Mouse (Mus musculus): ENCODE measurements around the gene Caprin2. TPM values are rescaled to one million over a fixed set of nuclear protein-coding genes. Genes with fewer than 3 reads are reported as not detected.

Caprin2 gene
- polyA plus RNA-seq, 1 experiment, result 0.63 TPM

- Histone ChIP-seq H3K27me3 (replicated peaks) (no peaks in the 10 kb centered on the region), H3K4me1 (no peaks in the 10 kb centered on the region), H3K9me3 (no peaks in the 10 kb centered on the region), H3K36me3 (replicated peaks; ENCODE audit: low read length) (peaks cover 2% of the 10 kb centered on the region), H3K4me3 (replicated peaks) (no peak overlapping the region)
- TF ChIP-seq FLI1 (IDR thresholded peaks at IDR 0.05; ENCODE audit: low read length) (no peak), GATA1 (IDR thresholded peaks at IDR 0.05; ENCODE audit: borderline replicate concordance, low read length) (no peak)
These were observed 50.4 kb downstream of the Caprin2 start for GRCm38 (mm10) chr6:148845629-148846028.

DNA sequence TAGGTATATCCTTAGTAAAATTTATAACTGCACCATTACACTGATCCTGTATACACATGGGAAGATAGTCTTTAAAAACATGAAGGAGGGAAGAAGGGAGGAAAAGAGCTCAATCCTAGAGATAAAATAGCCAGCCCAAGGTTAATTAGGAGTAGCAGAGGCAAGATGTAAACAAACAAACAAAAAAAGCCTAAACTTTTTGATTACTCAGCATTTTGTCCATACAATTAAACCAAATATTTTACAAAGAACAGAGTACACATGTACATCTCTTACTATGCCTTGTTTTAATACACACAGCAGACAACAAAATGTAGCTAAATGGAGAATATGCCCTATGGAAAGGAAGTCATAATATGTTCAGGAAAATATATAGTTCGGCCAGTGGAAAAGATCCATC lies 54.3 kb downstream of the Caprin2 start:
- H3K4me1 ChIP-seq, result peaks cover 4% of the 10 kb centered on the region; the same call in 1 of the 2 replicates
- no peaks in the 10 kb centered on the region for H3K36me3 ChIP-seq (replicated peaks; ENCODE audit: low read length)
- H3K4me3 ChIP-seq (replicated peaks), result no peak overlapping the region
- TF ChIP-seq GATA1 (IDR thresholded peaks at IDR 0.05; ENCODE audit: borderline replicate concordance, low read length) (no peak), FLI1 (IDR thresholded peaks at IDR 0.05; ENCODE audit: low read length) (no peak)
- H3K27me3 ChIP-seq (replicated peaks), result no peaks in the 10 kb centered on the region
- H3K9me3 ChIP-seq, result no peaks in the 10 kb centered on the region

GRCm38 (mm10) chr6:148838460-148838859 lies 57.6 kb downstream of the Caprin2 start:
- TF ChIP-seq GATA1 (IDR thresholded peaks at IDR 0.05; ENCODE audit: borderline replicate concordance, low read length), result no peak
- no peak for TF ChIP-seq FLI1 (IDR thresholded peaks at IDR 0.05; ENCODE audit: low read length)

DNA sequence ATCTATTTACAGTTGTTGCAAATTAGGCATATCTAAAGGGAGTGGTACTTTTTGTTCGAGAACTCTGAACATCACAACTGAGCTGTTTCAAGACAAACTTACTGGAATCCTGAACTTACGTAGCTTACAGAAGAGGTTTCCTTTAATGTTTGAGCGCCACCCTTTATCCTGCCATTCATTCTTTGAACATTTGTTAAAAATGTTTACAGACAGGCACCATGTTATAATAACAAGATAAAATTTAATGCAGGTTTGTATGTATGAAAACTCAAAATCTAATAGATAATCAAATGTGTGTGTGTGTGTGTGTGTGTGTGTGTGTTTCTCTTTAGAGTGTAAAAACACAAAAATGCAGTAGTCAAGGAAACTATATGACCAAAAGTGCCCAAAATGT lies 64.3 kb downstream of the Caprin2 start:
- Histone ChIP-seq H3K4me3 (replicated peaks) (peak overlapping the region; percentile 98), H3K4me1 (peaks cover 25% of the 10 kb centered on the region), H3K27me3 (replicated peaks) (no peaks in the 10 kb centered on the region), H3K36me3 (replicated peaks; ENCODE audit: low read length) (peaks cover 22% of the 10 kb centered on the region), H3K9me3 (peaks cover 4% of the 10 kb centered on the region; the same call in 1 of the 2 replicates)
- no peak for TF ChIP-seq FLI1 (IDR thresholded peaks at IDR 0.05; ENCODE audit: low read length)
- no peak for TF ChIP-seq GATA1 (IDR thresholded peaks at IDR 0.05; ENCODE audit: borderline replicate concordance, low read length)

More at GRCm38 (mm10) chr6:148838460-148838859, 57.6 kb downstream of the Caprin2 start:
- H3K27me3 ChIP-seq (replicated peaks), result no peaks in the 10 kb centered on the region
- peaks cover 12% of the 10 kb centered on the region for H3K36me3 ChIP-seq (replicated peaks; ENCODE audit: low read length)
- H3K9me3 ChIP-seq, result peaks cover 4% of the 10 kb centered on the region; the same call in 1 of the 2 replicates
- peaks cover 4% of the 10 kb centered on the region; the same call in 1 of the 2 replicates for H3K4me1 ChIP-seq
- H3K4me3 ChIP-seq (replicated peaks), result no peak overlapping the region

- H3K36me3 ChIP-seq (replicated peaks; ENCODE audit: low read length), result peaks cover 22% of the 10 kb centered on the region
- peaks cover 30% of the 10 kb centered on the region for H3K4me1 ChIP-seq
- H3K27me3 ChIP-seq (replicated peaks), result no peaks in the 10 kb centered on the region
- TF ChIP-seq FLI1 (IDR thresholded peaks at IDR 0.05; ENCODE audit: low read length), result 0 out of 2 replicates have a peak, but pooled peaks have one; percentile 13
- no peak for TF ChIP-seq GATA1 (IDR thresholded peaks at IDR 0.05; ENCODE audit: borderline replicate concordance, low read length)
- peaks cover 4% of the 10 kb centered on the region; the same call in 1 of the 2 replicates for H3K9me3 ChIP-seq
- peak within 1 kb of the TSS; percentile 98 for H3K4me3 ChIP-seq (replicated peaks)
These were observed 65.0 kb downstream of the Caprin2 start, which contains the start of gene Ipo8 for GRCm38 (mm10) chr6:148830748-148831727. TSS of gene Ipo8 (minus strand) at chr6:148831467.

DNA sequence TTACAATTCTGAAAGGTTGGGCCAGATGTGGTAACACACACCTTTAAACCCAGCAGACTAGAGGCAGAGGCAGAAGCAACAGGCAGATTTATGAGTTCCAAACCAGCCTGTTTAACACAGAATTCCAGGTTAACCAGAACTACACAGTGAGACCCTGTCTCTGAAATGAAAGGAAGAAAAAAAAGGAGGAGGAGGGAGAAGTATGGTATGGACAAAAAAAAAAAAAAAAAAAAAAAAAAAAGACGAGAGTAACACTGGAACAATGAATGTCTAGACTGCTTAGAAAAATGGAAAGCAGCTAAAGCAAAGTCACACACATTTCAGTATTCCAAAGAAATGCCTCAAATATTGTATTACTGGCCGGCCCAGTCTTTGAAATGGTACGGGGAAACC lies 65.7 kb downstream of the Caprin2 start:
- H3K4me3 ChIP-seq (replicated peaks), result peak overlapping the region; percentile 98
- H3K27me3 ChIP-seq (replicated peaks), result no peaks in the 10 kb centered on the region
- H3K4me1 ChIP-seq, result peaks cover 37% of the 10 kb centered on the region
- peaks cover 4% of the 10 kb centered on the region; the same call in 1 of the 2 replicates for H3K9me3 ChIP-seq
- no peak for TF ChIP-seq FLI1 (IDR thresholded peaks at IDR 0.05; ENCODE audit: low read length)
- TF ChIP-seq GATA1 (IDR thresholded peaks at IDR 0.05; ENCODE audit: borderline replicate concordance, low read length), result no peak
- peaks cover 20% of the 10 kb centered on the region for H3K36me3 ChIP-seq (replicated peaks; ENCODE audit: low read length)

DNA sequence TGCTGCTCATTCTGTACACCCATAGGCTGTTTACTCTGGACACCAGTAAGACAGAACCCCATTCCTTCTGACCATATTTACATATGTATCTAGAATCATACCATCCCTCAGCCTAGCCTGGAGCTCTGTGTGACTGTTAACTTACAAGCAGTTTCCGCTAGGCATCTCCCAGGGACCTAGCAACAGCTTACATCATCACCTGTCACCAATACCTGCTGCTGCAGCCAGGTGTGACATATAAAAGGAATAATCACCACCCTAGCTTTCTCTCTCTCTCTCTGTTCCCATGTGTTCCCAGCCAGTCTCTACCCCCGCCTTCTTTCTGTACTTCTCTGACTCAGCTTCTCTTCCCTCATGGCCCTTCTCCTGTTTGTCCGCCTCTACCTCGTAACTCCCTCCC lies 69.9 kb downstream of the Caprin2 start:
- no peak for TF ChIP-seq GATA1 (IDR thresholded peaks at IDR 0.05; ENCODE audit: borderline replicate concordance, low read length)
- TF ChIP-seq FLI1 (IDR thresholded peaks at IDR 0.05; ENCODE audit: low read length), result no peak
- no peaks in the 10 kb centered on the region for H3K27me3 ChIP-seq (replicated peaks)
- no peaks in the 10 kb centered on the region for H3K9me3 ChIP-seq
- H3K4me1 ChIP-seq, result peaks cover 30% of the 10 kb centered on the region
- no peak overlapping the region for H3K4me3 ChIP-seq (replicated peaks)
- peaks cover 30% of the 10 kb centered on the region for H3K36me3 ChIP-seq (replicated peaks; ENCODE audit: low read length)

DNA sequence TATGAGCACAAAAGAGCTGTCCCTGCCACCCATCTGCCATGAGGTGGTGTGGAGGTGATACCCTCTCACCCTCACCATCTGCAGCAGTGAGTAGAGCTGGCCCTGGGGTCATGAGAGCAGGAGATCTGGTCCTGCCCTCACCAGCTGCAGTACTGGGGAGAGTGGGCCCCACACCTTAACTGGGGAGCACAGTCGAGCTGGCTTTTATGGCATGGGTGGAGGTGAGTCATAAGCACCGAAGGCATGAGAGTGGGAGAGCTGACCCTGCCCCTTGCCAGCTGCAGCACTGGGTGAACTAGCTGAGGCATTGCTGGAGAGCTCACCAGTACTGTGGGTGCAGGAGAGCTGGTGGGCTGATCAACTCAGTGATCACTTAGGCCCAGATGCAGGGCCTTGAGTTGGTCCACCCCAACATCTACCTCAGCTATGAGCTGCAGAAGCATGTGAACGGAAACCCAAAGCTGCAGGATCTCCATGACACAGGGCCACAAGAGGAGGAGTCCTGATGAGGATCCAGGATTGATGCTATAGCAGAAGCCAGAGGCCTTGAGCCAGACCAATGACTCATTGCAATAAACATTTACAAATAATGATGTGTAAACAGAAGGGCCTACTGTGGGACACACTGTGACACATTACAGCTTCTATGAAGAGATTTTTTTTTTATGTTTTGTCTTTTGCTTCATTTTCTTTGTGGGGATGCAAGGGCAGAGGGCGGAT lies 77.3 kb downstream of the Caprin2 start:
- peak overlapping the region; percentile 15 for H3K4me3 ChIP-seq (replicated peaks)
- H3K9me3 ChIP-seq, result no peaks in the 10 kb centered on the region
- 0 out of 2 replicates have a peak, but pooled peaks cover 4% of the 10 kb centered on the region for H3K4me1 ChIP-seq
- peaks cover 93% of the 10 kb centered on the region for H3K36me3 ChIP-seq (replicated peaks; ENCODE audit: low read length)
- TF ChIP-seq FLI1 (IDR thresholded peaks at IDR 0.05; ENCODE audit: low read length) (no peak), GATA1 (IDR thresholded peaks at IDR 0.05; ENCODE audit: borderline replicate concordance, low read length) (no peak)
- no peaks in the 10 kb centered on the region for H3K27me3 ChIP-seq (replicated peaks)

- no peaks in the 10 kb centered on the region for H3K9me3 ChIP-seq
- H3K4me3 ChIP-seq (replicated peaks), result no peak overlapping the region
- H3K27me3 ChIP-seq (replicated peaks), result no peaks in the 10 kb centered on the region
- H3K36me3 ChIP-seq (replicated peaks; ENCODE audit: low read length), result peaks cover 94% of the 10 kb centered on the region
- no peak for TF ChIP-seq GATA1 (IDR thresholded peaks at IDR 0.05; ENCODE audit: borderline replicate concordance, low read length)
- no peak for TF ChIP-seq FLI1 (IDR thresholded peaks at IDR 0.05; ENCODE audit: low read length)
- 0 out of 2 replicates have a peak, but pooled peaks cover 4% of the 10 kb centered on the region for H3K4me1 ChIP-seq
These were observed 79.3 kb downstream of the Caprin2 start for GRCm38 (mm10) chr6:148816751-148817150.

Measured in megakaryocyte, embryonic 14.5 days (primary cell).